Mouse (Mus musculus): ENCODE measurements around the gene Gcnt2.
"Not testable (repeated sequence)": the region's sequence is repeated elsewhere in the genome, so short reads cannot be mapped to it uniquely, and the experiment has no call there.

The Gcnt2 gene

DNA sequence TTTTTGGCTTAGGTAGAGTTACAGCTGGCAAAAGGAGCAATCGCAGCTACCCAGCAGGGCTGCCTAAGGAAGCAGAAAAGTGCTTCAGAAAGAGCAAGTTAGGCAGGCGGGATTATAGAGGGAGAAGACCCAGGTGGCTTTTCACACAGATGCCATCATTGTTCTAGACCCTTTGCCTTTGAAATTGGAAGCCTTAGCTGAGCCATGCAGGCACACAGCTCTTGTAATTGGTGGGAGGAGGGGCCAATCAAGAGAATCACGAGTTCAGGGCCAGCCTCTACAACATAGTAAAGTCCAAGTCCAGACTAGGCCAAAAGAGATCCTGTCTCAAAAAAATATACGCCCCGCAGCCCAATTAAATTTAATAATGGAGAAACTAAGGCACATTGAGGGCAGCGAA, 48.5 kb downstream of the Gcnt2 start:
- no peak for DNase-seq

DNA sequence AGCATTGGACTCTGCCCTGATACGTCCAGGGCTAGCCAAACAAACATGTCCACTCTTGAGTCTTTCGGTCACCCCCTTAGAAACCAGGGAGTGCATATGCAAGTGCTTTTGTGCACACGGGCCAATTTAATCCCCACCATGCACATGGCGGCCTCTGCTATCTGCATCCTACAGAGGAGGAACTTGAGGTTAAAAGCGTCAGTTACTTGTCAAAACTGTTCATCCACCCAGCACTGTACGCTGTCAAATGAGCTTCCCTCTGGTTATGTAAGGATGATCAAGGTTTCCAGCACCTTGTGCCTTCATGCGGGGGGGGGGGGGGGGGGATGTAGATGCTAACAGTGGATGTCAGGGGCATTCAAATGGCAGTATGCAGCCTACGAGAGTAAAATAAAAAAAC, 49.5 kb downstream of the Gcnt2 start:
- no peak for DNase-seq

DNA sequence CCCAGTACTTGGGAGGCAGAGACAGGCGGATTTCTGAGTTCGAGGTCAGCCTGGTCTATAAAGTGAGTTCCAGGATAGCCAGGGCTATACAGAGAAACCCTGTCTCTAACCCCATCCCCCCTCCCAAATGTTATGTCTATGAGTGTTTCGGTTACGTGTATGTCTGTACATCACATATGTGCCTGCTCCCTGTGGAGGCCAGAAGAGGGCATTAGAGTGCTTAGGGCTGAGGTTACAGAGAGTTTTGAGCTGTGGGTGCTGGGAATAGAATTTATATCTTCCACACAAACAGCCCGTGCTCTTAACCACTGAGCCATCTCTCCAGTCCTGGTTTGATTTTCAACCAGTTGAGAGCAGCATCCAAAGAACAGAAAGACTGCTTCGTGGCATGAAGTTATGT, 50.5 kb downstream of the Gcnt2 start:
- no peak for DNase-seq

DNA sequence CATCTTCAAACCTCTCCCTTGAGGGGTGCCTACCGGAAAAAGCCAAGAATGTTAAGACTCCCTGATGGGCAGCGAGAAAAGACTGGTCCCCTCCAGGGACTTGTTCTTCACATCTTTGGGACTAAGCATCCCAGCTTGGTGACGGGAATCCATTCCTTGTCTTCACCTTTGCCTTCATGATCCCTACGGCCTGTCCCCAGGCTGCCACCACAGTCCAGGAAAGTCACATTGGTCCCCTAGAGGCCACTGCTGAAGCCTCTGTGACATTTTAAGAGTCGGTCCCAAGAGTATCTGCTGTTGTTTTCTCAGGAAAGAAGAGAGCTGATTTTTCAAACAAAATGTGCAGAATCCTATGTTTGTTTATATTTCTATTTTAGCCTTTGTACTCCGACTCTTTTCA, 52.4 kb downstream of the Gcnt2 start:
- DNase-seq: no peak

DNA sequence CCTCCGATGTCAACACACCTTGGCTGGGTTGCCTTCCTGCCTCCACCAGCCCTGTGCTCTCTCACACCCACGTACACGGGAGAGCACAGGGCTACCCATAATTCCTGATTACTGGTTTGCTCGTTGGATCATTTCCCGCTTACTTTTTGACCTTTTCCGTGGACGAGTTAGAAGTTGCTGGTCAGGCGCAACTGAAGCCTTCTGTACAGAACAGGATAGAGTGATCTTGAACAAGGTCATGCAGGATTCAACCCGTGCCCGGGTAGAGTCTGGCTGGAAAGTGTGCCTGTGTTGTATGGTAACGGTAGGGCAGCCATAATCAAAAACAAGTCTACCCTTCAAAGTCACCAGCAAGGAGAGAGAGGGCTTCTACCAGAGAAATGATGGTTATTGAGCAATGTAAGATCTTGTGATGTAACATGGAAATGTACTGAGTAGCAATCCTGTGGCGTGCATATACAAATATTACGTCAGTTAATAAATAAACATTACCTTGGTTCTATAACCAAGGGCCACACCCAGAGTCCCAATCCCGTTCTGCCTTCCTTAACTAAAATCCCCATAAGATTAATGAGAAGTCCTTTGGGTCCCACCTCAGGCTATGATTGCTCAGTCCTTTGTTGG, 54.0 kb downstream of the Gcnt2 start:
- no peak for DNase-seq

DNA sequence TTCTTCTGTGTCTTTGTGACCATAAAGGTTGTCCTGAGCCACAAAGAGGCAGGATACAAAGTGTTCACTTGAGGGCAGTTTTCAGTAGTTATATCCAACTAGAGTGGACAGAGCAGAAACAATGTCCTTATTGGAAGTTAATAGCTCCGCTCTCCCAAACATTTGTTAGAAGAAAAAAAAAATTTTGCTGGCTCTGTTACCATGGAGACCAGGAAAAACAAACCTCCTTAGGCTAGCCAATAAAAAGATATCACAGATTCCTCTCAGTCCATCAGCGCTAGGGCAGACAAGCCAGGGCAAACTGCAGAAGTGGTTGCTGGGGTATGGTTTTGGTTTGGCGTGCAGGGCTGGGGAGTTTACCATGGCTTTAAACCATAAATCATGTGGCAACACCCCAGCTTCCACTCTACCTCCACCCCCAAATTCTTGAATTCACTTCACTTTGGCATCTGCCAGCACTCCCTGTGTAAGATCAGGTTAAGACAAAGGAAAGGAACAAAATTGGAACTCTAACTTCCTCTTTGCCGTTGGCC, 54.6 kb downstream of the Gcnt2 start:
- no peak for DNase-seq

DNA sequence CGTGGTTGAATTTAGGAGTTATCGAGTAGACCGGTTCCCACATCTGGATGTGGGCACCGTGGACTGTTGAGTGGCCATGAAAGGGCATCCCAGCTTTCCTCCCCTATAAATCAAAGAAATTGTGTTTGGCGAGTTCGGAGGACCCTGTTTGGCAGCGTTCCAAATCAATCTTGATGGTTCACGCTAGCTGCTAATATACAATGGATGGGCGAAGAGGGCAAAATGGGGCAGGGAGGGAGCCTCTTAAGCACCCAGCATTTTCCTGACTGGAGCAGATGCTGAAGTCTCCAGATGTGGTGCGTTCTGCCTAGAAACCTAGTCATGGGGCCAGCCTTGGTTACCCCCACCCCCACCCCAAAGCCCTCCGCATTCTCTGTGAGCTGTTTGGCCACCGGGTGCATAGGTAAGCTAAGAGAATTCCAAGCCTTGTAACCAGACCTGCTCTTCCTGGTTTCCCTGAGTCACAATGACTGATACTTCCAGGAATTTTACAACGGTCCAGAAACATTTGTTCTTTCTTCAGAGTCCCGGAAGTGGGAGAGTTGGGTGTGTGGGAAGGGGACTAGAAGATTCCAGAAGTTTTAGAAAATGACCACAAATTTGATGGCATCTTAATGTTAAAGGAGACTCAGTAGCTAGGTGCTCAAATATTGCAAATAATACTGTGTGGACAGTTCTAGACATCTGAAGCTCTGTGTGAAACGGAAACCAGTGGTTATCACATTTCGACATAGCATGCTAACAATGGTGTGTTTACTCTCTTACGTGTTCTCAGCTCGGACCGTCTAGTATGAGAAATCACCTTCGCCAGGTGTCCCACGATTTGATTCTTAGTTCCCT, 57.0 kb downstream of the Gcnt2 start:
- no peak for DNase-seq

DNA sequence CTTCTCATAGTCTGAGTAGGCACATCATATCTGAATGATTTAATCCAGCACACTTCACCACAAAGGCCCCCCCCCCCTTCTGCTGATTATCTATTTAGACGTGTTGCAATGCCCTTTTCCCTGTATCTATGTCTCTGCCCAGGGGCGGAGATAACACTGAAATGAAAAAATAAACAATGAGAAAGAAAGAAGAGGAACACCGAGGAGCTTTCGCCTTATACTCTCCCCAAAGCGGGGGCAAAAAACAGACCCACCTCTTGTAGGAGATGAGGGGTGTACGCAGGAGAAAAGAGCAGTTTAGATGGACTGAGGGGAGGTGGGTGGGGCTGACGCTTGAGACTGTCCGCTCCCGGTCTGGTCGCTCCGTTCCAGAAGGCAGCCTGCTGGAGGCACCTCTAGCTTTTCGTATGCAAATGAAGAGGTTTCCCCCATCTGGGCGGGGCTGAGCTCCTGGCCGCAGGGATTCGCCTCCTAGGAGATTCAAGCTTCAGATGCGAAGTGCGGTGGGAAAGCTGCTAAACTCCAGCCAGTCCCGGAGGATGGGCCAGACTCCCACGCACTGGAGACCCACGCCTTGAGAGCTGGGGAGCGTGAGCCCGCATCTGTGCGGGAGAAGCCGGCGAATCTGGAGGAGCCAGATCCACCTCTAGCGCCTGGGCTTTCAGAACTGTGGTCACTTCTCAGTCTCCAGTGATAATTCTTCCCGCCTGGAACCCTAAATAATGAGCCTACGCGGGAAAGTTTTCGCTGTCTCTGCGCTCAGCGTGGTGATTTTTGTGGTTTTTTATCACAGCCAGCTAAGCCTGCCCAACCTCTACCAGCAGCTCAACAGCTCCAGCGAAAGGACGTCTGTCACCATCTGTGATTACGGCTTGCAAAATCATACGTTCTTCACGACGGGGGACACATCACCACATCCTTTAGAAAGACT, 57.9 kb downstream of the Gcnt2 start:
- DNase-seq: peak; percentile 9

DNA sequence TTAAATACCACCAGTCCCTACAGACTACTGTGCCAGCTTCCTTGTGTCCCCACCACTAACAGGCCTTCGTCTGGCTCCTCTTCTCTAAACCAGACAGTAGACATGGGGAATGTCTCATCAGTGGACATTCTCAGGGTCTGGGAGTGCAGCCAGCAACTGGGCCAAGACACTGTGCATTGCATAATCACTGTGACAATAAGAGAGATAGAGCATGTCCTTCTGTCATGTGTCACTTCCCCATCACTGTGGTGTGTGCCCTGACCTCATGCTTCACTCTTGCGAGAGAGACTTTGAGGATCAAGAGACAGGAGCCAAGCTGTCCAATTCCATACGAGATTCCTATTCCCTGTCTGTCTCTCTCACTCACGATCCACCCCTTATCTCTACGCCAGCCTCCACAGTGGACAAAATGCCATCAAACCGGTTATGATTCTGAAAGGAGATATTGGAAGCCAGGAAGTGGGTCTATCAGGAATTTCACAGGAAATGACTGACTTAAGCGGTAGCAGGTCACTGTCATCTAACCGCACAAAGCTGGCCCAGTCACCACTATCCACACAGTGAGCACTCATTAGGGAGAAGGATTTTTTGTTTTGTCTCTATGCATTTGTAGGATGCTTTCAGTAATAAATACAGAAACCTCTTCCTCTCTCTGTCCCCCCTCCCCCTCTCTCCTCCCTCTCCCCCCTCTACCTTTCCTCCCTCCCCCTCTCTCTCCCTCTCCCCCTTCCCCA, 61.9 kb downstream of the Gcnt2 start:
- DNase-seq: no peak

DNA sequence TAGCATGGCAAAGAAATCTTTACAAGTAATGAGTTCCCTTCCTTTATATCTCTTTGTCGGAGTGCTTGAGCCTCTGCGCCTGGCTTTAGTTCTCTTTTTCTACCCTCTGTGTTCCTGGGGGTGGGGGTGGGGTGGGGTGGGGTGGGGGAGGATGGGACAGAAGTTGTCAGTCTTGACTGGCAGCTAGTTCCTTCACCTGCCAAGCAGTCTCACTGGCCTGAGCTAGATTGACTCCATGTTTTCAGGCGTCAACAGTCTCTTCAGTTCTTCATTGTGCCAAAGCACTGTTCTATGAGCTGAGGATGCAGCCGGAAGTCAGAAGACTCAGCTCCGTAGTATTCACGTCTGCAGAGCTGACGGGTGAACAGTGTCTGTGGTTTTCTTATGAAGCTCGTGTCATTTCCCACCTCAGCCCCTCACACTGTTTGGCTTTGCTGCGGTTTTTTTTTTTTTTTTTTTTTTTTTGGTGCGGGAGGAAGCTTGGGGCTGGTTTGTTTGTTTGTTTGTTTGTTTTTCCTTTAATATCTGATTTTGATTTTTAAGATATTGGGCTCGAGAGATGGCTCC, 62.8 kb downstream of the Gcnt2 start:
- DNase-seq: peak; percentile 40

DNA sequence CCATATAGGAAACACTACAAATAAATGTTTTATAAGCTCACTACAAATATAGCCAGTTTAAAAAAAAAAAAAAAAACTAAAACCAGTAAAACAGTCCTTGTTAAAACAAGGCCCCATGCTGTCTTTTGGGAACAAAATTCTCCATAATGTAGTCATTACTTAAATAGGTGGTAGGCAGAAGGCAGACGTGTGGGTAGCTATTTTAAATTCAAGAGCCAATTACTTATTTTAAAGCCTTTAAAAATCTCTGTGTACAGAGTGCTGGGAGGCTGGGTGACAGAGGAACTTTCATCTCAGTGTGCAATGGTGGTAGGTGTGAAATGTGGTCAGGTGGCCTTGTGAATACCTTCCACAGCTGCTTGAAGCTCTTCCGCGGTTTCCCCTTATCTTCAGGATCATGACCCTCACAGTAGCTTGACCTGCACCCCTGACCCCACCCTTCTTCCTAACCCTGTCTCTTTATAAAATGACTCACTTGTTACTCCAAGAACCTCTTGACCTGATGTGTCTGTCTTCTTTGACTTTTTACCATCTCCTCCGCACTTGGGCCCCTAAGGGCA, 64.3 kb downstream of the Gcnt2 start:
- DNase-seq: no peak

DNA sequence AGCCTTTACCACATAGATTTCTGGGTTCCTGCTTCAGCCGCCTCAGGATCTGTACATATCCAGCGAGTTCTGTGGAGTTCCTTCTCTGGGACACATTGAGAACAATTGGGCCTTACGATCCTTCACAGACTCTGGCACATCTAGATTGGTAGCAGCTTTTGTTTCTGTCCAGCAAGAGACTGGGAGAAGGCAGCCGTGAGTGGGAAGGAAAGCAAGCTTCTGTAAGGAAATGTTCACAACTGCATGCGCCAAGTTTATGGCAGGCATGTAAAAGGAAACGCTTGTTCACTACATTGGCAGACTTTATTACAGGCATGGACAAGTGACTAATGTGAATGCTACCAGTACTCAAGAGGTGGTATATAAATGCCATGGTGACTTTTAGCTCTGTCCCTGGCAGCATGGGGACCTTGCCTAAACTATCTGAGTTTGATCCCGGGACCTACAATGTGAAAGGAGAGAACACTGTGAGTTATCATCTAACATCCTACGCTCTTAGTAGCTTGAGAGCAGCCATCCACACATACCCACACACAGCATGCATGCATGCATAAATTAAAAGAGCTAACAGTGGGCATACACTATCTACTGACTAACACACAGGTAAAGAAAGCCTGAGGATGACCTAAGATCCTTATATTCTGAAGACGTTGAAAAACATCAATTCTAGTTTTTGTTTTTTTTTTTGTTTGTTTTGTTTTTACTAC, 68.8 kb downstream of the Gcnt2 start:
- DNase-seq: no peak

DNA sequence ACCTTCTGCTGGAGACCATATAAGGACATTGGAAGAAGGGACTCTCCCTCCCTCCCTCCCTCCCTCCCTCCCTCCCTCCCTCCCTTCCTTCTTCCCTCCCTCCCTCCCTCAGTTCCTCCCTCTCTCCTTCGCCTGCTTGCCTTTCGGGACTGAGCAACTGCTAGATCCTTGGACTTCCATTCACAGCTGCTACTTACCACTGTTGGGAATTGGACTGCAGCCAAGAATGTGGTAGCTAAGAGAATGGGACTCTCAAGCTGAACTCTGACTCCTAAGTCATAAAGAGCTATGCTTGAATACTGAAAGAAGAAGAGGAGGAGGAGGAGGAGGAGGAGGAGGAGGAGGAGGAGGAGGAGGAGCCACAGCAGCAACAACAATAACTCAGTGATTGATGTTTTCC, 72.3 kb downstream of the Gcnt2 start:
- DNase-seq: not testable (repeated sequence)

DNA sequence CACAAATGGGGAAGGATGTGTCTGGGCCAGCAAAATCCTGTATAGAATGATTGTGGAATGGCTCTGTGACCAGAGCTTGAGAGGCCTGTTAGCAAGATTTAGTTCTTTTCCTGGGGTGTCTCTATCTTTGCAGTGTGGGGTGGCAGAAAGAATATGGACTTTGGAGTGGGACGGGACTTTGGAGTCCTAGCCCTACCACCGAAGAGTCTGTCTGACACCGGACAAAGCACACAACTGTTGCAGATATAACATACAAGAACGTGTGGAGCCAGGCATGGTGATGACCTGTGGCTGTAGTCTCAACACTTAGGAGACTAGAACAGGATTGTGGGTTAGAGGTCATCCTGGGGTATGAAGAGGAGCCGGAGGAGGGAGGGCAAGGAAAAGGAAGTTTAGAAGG, 73.0 kb downstream of the Gcnt2 start:
- DNase-seq: no peak

DNA sequence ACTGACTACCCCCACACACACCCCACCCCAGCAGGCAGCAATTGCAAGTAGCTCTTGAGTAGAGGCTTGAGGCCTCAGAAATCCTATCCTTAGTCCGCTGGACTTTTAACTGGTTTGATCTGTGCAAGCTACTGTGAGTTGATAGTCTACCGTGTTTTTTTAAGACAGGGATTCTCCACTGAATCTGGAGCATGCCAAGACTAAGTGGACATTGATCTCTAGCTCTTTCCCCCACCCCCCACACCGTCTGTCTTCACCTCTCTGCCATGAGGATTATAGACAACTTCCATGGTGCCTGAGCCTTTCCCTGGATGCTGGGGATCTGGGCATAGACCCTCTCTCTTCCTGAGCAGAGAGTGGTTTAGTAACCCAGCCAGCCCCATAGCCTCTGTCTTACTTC, 74.8 kb downstream of the Gcnt2 start:
- DNase-seq: no peak

DNA sequence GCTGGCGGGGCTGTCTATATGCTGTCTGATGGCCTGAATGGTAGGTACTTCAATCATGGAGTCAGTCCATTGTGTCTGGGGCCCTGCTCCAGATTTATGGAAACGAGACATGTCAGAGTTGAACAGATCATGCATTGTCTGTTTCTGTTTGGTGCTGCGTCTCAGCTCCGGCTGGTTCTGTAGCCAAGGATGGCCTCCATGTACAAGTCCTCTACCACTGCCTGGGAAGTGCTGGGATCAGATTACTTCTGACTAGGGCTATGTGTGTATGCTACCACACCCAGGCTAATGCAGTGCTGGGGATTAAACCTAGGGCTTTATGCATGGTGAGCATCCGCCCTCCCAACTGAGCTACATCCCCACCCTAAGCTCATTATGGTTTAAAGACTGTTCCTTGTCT, 78.0 kb downstream of the Gcnt2 start:
- DNase-seq: no peak

DNA sequence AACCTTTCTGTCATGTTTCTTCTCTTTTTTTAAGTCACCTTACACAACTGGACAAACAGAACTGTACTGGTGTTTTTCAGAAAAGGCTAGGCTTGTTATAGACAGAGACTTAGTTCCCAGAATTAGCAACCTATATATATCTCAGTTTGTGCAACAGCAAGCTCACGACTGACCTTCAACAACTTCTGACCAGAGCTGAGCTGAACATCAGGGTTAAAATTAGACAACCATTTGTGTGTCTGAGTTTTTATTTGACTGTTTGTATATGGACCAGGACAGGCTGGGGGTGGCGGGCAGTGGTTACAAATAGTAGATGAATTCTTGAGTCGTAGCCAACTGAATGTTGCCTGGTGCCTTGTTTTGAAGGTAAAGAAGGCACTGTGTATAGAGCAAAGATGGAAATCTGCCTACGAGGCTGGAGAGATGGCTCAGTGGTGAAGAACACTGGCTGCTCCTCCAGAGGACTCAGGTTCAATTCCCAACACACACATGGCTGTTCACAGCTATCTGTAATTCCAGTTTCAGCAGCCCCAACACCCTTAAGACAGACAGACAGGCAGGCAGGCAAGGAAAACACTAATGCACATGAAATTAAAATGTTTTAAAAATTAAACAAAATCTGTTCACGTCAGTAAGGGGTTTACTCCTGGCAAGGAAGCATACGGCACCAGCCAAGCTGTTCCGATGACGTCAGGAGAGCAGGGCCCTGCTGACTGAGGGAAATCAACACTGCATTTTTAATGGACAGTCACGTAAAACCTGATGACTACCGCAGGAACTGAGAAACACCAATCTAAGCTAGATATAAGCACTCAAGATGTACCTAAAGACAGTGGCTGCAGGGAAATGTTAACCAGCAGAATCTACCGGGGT, 79.2 kb downstream of the Gcnt2 start:
- DNase-seq: no peak

DNA sequence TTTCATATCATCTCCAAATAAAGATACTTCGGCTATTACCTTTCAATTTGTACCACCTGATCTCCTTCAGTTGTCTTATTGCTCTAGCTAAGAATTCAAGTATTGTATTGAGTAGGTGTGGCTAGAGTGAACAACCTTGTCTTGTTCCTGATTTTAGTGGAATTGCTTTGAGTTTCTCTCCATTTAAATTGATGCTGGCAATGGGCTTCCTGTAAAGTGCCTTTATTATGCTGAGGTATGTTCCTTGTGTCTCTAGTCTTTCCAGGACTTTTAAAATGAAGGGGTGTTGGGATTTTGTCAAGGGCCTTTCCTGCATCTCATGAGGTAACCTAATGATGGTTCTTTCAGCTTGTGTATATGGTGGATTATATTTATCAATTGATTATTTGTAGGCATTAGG, 83.5 kb downstream of the Gcnt2 start:
- no peak for DNase-seq

DNA sequence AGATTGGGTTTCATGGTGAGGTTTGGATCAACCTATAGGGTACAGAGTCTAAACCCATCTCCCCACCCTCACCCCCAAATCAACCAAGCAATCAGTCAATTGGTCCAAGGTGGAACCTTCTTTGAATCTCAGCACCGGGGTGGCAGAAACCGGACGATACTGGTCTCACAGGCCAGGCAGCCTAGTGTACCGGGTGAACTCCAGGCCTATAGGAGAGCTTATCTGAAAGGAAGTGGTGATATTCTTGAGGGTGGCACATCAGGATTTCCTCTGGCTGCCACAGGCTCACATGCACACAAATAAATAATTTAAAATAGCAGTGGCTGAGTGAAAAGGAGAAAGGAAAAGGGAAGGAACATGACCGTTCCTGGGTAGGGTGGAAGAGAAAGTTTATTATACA, 84.4 kb downstream of the Gcnt2 start:
- no peak for DNase-seq

DNA sequence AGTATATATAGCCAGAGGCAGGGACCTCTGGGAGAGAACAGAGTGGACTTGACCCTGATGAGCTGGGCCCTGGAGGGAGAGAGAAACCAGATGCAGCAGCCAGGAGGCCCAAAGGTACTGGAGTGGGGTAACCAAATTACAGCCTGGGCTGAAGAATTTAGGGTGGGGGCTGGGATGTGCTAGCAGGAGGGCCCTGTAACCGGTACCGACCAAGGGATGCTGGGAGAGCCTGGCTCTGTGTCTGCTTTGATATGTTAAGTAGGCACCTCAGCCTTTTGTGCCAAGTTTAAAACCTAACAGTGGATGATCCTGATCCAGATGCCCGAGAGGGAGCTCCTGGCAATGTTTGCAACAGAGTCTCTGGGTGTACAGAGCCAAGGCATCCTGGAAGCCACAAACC, 84.8 kb downstream of the Gcnt2 start:
- DNase-seq: no peak
